Mouse (Mus musculus): ENCODE data around the gene Tor1a.

- TF ChIP-seq POLR2A (IDR thresholded peaks at IDR 0.05; ENCODE audit: borderline replicate concordance, low read depth, low read length) (no peak), CTCF (IDR thresholded peaks at IDR 0.05; ENCODE audit: low read depth, low read length) (no peak)
These were observed 7.9 kb downstream of the Tor1a start for GRCm38 (mm10) chr2:30959856-30960255.

Data from bone marrow macrophage, adult 2 months (primary cell).